Mouse (Mus musculus): ENCODE results near the gene Ttc39a. TPM values are rescaled to one million over a fixed set of nuclear protein-coding genes. Genes with fewer than 3 reads are reported as not detected.

Ttc39a gene
- total RNA-seq (2023) = 1 to 10 TPM; 1.1 to 1.6 TPM

GRCm38 (mm10) chr4:109406486-109407175, at the start of gene Ttc39a:
TSS of gene Ttc39a (plus strand) at chr4:109406623.

GRCm38 (mm10) chr4:109484621-109485020, 78.2 kb downstream of the Ttc39a start, which contains the start of gene Rnf11:
TSS of gene Rnf11 (minus strand) at chr4:109484728.

Other genes starting within 250 kb of the Ttc39a start
- 100 to 1,000 TPM; 146 to 178 TPM for gene Osbpl9, start 204.4 kb upstream of the Ttc39a start, total RNA-seq (2023)
- gene Calr4, start 172.1 kb upstream of the Ttc39a start, total RNA-seq (2023) = 1 to 10 TPM; 1.9 to 3.9 TPM
- gene Eps15, start 126.4 kb upstream of the Ttc39a start, total RNA-seq (2023) = 100 to 1,000 TPM; 109 to 113 TPM
- 10 to 100 TPM; 40.3 to 51.5 TPM for gene Rnf11, start 78.1 kb downstream of the Ttc39a start, total RNA-seq (2023)
- not detected for gene 4930522H14Rik, start 124.7 kb downstream of the Ttc39a start, total RNA-seq (2023)